Mouse (Mus musculus): ENCODE data around the gene Gtf2h4. TPM values are rescaled to one million over a fixed set of nuclear protein-coding genes. Genes with fewer than 3 reads are reported as not detected.

Gtf2h4 gene
- polyA plus RNA-seq, 1 experiment = 10.8 TPM

DNA sequence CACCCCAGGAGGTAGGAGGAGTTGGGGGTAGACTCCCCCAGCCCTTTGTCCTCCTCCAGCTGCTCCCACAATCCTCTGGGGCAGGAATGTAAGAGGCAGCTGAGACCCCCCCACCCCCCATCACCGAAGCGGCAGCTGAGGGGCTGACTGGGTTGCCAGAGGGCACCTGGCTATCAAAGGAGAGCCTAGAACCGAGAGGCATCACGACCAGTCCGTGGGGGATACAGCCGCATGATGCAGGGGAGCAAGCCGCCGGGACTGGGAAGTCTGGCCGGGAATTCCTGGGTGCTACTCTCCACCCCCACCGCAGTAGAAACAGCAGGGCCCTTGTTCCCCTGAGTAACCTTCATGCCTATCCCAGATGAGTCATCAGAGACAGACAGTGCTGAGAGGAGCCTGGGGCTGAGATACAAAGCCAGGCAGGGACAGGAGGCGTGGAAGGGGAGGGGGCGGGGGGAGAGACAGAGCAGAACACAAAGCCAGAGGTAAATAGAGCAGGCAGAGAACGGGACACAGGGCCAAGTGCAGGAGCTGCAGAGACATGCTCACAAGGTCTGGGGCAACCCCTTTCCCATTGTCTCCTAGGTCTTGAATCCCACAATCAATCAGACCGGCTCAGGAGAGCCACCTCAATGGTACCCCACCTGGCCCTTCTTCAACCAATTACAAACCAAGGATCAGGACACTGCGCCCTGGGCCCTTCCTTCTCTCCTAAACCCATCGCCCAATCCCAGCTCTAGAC, 24.4 kb upstream of the Gtf2h4 start:
- no peak overlapping the region for H3K4me3 ChIP-seq (replicated peaks)
- TF ChIP-seq FLI1 (IDR thresholded peaks at IDR 0.05; ENCODE audit: low read length) = no peak
- no peak for TF ChIP-seq GATA1 (IDR thresholded peaks at IDR 0.05; ENCODE audit: borderline replicate concordance, low read length)
- H3K27me3 ChIP-seq (replicated peaks) = peaks cover 77% of the 10 kb centered on the region
- peaks cover 18% of the 10 kb centered on the region for H3K9me3 ChIP-seq
- H3K4me1 ChIP-seq = peaks cover 27% of the 10 kb centered on the region
- no peaks in the 10 kb centered on the region for H3K36me3 ChIP-seq (replicated peaks; ENCODE audit: low read length)

DNA sequence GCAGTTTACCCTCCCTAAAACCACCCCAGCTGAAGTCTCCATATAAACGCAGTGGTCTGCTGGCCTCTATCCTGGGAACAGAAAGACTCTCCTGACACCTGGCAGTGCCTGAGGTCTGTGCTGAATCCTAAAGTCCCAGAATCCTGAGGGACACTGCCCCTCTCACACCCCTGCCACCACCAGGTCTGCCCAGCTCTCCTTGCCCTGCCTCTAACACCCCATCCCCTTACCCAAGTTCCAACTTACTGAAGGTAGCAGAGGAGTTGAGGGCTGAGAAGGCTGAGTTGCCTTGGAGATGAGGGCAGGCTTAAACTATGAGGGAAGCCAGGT, 23.9 kb upstream of the Gtf2h4 start:
- peaks cover 18% of the 10 kb centered on the region for H3K9me3 ChIP-seq
- TF ChIP-seq GATA1 (IDR thresholded peaks at IDR 0.05; ENCODE audit: borderline replicate concordance, low read length) = no peak
- no peak for TF ChIP-seq FLI1 (IDR thresholded peaks at IDR 0.05; ENCODE audit: low read length)
- no peak overlapping the region for H3K4me3 ChIP-seq (replicated peaks)
- H3K4me1 ChIP-seq = peaks cover 27% of the 10 kb centered on the region
- H3K36me3 ChIP-seq (replicated peaks; ENCODE audit: low read length) = no peaks in the 10 kb centered on the region
- H3K27me3 ChIP-seq (replicated peaks) = peaks cover 77% of the 10 kb centered on the region

DNA sequence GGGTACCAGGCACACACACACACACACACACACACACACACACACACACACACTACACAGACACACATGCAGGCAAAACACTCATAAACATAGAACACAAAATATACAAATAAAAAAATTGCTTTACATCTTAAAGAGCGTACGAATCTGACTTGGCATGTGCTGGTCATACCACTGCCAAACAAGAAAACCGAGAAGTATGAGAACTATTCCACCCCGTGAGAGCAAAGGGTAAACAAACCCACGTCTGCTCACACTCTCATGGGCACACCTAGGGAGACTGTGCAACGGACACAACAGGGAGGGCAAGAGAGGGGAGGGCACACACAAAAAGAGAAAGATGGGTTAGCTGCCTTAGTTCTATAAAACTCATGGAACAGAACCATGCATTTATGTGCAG, 23.2 kb upstream of the Gtf2h4 start:
- Histone ChIP-seq H3K27me3 (replicated peaks) (peaks cover 77% of the 10 kb centered on the region), H3K36me3 (replicated peaks; ENCODE audit: low read length) (no peaks in the 10 kb centered on the region)
- no peak for TF ChIP-seq GATA1 (IDR thresholded peaks at IDR 0.05; ENCODE audit: borderline replicate concordance, low read length)
- no peak for TF ChIP-seq FLI1 (IDR thresholded peaks at IDR 0.05; ENCODE audit: low read length)

DNA sequence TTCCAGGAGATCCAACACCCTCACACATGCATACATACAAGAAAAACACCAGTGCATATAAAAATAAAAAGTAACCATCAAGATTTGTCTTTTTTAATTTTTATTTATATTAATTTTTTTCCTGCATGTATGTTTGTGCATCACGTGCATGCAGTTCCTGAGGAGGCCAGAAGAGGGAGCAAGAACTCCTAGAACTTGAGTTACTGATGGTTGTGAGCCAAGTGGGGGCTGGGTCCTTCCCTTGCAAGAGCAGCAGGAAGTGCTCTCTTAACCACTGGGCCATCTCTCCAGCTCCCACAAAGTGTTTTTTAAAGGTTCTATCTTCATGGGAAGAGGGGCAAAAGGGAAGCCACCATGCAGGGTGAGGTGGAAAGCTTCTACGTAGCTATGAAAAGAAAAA, 21.8 kb upstream of the Gtf2h4 start:
- H3K4me3 ChIP-seq (replicated peaks) = no peak overlapping the region
- peaks cover 14% of the 10 kb centered on the region for H3K4me1 ChIP-seq
- H3K9me3 ChIP-seq = peaks cover 18% of the 10 kb centered on the region
- H3K27me3 ChIP-seq (replicated peaks) = peaks cover 77% of the 10 kb centered on the region
- TF ChIP-seq FLI1 (IDR thresholded peaks at IDR 0.05; ENCODE audit: low read length) (no peak), GATA1 (IDR thresholded peaks at IDR 0.05; ENCODE audit: borderline replicate concordance, low read length) (no peak)
- H3K36me3 ChIP-seq (replicated peaks; ENCODE audit: low read length) = no peaks in the 10 kb centered on the region

More for the DNA sequence above, 23.2 kb upstream of the Gtf2h4 start:
- H3K4me3 ChIP-seq (replicated peaks) = no peak overlapping the region
- H3K9me3 ChIP-seq = peaks cover 18% of the 10 kb centered on the region
- H3K4me1 ChIP-seq = peaks cover 27% of the 10 kb centered on the region

DNA sequence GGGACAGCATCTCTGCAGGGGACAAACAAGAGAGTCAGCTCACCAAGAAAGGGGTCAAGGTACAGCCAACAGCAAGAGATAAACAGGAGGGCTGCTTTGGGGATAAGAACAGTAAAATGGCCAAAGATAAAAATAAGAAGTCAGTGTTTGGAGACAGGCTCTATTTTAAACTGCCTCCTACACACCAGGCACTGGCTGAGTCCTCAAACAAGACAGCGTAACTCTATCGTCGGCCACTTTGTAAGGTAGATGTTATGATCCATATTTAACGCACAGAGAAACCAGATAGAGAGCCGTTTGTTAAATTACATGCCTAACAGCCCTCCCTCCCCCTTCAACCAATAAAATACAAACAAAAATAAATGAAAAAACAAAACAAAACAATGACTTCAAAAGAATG, 20.4 kb upstream of the Gtf2h4 start:
- H3K4me3 ChIP-seq (replicated peaks) = no peak overlapping the region
- H3K27me3 ChIP-seq (replicated peaks) = peaks cover 72% of the 10 kb centered on the region
- H3K4me1 ChIP-seq = peaks cover 7% of the 10 kb centered on the region
- H3K9me3 ChIP-seq = peaks cover 11% of the 10 kb centered on the region
- no peak for TF ChIP-seq FLI1 (IDR thresholded peaks at IDR 0.05; ENCODE audit: low read length)
- no peak for TF ChIP-seq GATA1 (IDR thresholded peaks at IDR 0.05; ENCODE audit: borderline replicate concordance, low read length)
- no peaks in the 10 kb centered on the region for H3K36me3 ChIP-seq (replicated peaks; ENCODE audit: low read length)

DNA sequence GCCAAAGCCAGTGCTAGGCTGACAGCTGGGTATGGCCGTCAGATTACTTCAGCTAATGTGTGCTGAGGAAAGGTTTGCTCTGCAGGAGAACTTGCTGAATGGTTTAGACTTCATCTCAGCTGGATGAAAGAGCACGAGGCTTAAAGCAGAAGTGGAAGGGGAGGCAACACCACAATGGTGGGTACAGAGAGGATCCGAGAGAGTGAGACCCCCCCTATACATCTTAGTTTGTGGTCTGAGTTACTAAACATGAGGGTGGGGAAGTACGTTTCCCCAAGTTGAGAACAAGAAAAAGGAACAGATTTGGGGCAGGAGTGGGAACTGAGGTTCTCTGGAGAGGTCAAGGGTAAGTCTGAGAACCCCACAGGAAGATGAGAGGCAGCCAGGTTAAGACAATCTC, 18.8 kb upstream of the Gtf2h4 start:
- Histone ChIP-seq H3K9me3 (peaks cover 11% of the 10 kb centered on the region), H3K36me3 (replicated peaks; ENCODE audit: low read length) (no peaks in the 10 kb centered on the region), H3K27me3 (replicated peaks) (peaks cover 67% of the 10 kb centered on the region), H3K4me1 (no peaks in the 10 kb centered on the region; the same call in 1 of the 2 replicates), H3K4me3 (replicated peaks) (no peak overlapping the region)
- TF ChIP-seq FLI1 (IDR thresholded peaks at IDR 0.05; ENCODE audit: low read length) (no peak), GATA1 (IDR thresholded peaks at IDR 0.05; ENCODE audit: borderline replicate concordance, low read length) (no peak)

DNA sequence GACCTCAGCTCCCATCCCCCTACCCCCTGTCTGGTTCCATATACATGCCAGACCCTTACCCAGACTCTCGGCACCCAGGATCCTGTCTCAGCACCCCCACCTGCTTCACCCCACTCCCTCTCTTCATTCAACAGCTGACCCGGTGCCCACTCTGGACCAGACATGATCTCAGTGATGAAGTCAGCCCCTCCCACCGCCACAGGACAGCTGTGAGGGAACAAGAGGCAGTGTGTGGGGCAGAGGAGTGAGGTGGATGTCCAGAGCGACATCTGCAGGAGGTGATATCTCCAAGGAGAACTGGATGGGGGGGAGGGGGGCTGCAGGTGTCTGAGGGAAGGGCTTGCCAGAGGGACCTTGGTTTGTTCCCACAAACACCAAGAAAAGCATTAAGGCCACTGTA, 18.3 kb upstream of the Gtf2h4 start:
- no peaks in the 10 kb centered on the region for H3K36me3 ChIP-seq (replicated peaks; ENCODE audit: low read length)
- no peak overlapping the region for H3K4me3 ChIP-seq (replicated peaks)
- H3K9me3 ChIP-seq = peaks cover 11% of the 10 kb centered on the region
- H3K4me1 ChIP-seq = no peaks in the 10 kb centered on the region; the same call in 1 of the 2 replicates
- TF ChIP-seq FLI1 (IDR thresholded peaks at IDR 0.05; ENCODE audit: low read length) (no peak), GATA1 (IDR thresholded peaks at IDR 0.05; ENCODE audit: borderline replicate concordance, low read length) (no peak)
- peaks cover 67% of the 10 kb centered on the region for H3K27me3 ChIP-seq (replicated peaks)

DNA sequence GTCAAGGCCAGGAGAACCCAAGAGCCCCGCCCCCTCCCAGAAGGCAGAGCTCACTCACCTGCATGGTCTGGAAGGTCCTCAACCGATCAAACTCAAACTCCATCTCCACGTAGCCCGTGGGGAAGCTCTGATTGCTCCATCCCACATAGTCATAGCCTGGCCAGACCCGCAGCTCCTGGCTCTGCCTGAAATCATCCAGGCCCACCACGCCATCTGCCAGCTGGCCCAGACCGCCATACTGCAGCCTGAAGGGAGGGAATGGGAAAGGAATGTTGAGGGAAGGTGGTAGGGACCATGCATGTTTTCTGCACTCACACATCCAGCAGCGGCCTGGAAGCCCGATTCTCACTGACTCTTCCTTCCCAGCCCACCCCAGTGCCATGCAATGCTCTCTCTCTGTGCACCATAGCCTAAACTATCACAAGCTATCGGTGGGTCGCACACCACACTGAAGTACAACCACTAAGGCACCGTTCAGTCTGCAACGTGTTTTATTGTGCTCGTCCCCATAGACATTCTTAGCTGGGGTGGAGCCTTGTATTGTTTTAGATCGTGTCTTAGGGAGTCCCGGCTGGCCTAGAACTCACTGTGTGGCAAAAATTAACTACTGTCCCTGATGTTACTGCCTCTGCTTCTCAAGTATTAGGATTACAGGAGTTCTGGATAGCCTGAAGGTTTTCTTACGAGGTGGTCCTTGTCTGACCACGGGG, 16.6 kb upstream of the Gtf2h4 start:
- no peak for TF ChIP-seq FLI1 (IDR thresholded peaks at IDR 0.05; ENCODE audit: low read length)
- no peak for TF ChIP-seq GATA1 (IDR thresholded peaks at IDR 0.05; ENCODE audit: borderline replicate concordance, low read length)
- H3K27me3 ChIP-seq (replicated peaks) = peaks cover 75% of the 10 kb centered on the region
- no peak overlapping the region for H3K4me3 ChIP-seq (replicated peaks)
- no peaks in the 10 kb centered on the region; the same call in 1 of the 2 replicates for H3K4me1 ChIP-seq
- H3K36me3 ChIP-seq (replicated peaks; ENCODE audit: low read length) = no peaks in the 10 kb centered on the region
- H3K9me3 ChIP-seq = peaks cover 2% of the 10 kb centered on the region; the same call in 1 of the 2 replicates

DNA sequence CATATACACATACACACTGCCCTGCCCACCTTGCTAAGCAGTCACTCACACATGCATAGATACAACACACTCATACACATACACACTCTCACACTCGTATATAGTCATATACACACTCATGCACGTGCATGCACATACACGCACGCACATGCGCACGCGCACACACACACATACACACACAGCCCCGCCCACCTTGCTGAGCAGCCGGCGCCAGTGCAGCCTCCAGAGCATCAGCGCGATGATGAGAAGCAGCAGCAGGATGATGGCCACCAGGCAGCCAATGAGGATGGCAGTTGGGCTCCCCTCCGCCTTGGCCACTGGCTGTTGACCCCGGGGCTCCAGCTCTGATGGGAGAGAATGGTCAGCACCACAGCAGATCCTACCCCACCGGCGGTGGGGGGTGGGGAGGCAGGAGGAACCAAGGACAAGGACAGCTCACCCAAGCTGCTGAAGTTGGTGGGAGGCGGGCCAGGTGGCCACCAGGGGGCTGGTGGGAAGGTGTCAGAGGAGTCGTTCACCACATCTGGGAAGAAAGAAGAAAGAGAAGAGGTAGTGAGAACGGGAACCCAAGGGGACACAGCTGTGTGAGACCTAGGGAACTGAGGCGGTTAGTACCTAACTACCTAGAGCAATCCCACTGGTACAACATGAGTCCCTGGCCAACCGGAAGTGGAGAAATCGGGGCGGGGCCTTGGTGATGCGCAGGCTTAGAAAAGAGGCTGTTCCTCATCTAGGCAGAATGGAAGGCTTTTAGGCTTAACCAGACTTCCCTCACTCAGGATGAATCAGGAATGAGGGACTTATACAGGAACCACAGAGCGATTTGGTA, 15.0 kb upstream of the Gtf2h4 start:
- Histone ChIP-seq H3K4me1 (no peaks in the 10 kb centered on the region; the same call in 1 of the 2 replicates), H3K9me3 (no peaks in the 10 kb centered on the region), H3K36me3 (replicated peaks; ENCODE audit: low read length) (no peaks in the 10 kb centered on the region), H3K27me3 (replicated peaks) (peaks cover 83% of the 10 kb centered on the region), H3K4me3 (replicated peaks) (peak overlapping the region; percentile 38)
- TF ChIP-seq GATA1 (IDR thresholded peaks at IDR 0.05; ENCODE audit: borderline replicate concordance, low read length) = no peak
- no peak for TF ChIP-seq FLI1 (IDR thresholded peaks at IDR 0.05; ENCODE audit: low read length)

Data from megakaryocyte, embryonic 14.5 days (primary cell).